Mouse (Mus musculus): Measurements from ENCODE around the gene Castor1.

- TF ChIP-seq POLR2A (IDR thresholded peaks at IDR 0.05; ENCODE audit: extremely low read depth, insufficient read depth, low read length): no peak
- no peak for TF ChIP-seq CTCF (IDR thresholded peaks at IDR 0.05; ENCODE audit: extremely low read depth, insufficient read depth, low read length)
These were observed 30.7 kb upstream of the Castor1 start for GRCm38 (mm10) chr11:4187318-4187700.
